Mouse (Mus musculus) mesoderm, embryonic 11.5 days (tissue): ENCODE data around the gene Hltf.
A peak's percentile ranks its signal among the peaks of the same experiment; 100 is the strongest.
"Not testable (repeated sequence)": the region's sequence is repeated elsewhere in the genome, so short reads cannot be mapped to it uniquely, and the experiment has no call there.

Experiments used
- DNase-seq: peaks from one replicate; pipeline ENCODE4 v3.0.0-alpha.2; 2012; ENCODE audit warnings: low read depth, low spot score

Gene Hltf

GRCm38 (mm10) chr3:20057306-20058196, at the start of gene Hltf:
Gene Hltf (plus strand): TSS chr3:20057811.
- DNase-seq: peak; percentile 95

DNA sequence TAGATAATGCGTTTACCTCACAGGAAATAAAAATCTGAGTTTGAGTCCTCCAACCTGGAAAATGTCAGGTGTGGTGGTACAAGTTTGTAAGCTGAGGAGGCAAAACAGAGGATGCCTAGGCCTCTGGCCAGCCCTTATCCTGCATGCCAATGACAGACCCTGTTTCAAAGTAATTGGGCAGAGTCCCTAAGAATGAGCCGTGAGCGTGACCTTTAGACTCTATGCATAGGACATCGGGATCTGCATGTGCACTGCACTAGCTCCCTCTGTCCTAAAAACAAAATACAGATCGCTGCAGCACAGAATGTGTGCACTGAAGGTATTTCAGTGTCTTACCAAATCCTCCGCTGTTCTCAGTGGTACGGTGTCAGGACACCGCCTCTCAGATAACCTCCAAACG, 47.1 kb upstream of the Hltf start:
- no peak for DNase-seq

GRCm38 (mm10) chr3:20010905-20011304, 46.7 kb upstream of the Hltf start:
- peak; percentile 31 for DNase-seq

- no peak for DNase-seq
Measured at GRCm38 (mm10) chr3:20014454-20014853, 43.2 kb upstream of the Hltf start.

- no peak for DNase-seq
Measured at GRCm38 (mm10) chr3:20018076-20018475, 39.5 kb upstream of the Hltf start.

DNA sequence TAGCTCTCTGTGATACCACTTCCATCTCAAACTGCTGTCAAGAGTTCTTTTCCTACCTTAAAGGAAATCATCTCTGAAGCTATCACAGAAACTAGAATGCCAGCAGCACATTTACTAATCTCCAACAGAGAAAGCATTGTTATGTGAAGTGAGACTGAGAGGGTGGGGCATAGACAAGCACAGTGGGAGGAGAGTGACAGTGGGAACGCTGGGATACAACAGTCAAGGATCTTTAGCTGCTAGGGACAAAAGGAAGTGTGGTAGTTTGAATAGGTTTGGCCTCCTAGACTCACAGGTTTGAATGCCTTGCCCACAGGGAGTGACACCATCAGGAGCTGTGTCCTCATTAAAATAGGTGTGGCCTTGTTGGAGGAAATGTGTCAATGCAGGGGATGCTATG, 33.8 kb upstream of the Hltf start:
- no peak for DNase-seq

GRCm38 (mm10) chr3:20026481-20026880, 31.1 kb upstream of the Hltf start:
- no peak for DNase-seq

DNA sequence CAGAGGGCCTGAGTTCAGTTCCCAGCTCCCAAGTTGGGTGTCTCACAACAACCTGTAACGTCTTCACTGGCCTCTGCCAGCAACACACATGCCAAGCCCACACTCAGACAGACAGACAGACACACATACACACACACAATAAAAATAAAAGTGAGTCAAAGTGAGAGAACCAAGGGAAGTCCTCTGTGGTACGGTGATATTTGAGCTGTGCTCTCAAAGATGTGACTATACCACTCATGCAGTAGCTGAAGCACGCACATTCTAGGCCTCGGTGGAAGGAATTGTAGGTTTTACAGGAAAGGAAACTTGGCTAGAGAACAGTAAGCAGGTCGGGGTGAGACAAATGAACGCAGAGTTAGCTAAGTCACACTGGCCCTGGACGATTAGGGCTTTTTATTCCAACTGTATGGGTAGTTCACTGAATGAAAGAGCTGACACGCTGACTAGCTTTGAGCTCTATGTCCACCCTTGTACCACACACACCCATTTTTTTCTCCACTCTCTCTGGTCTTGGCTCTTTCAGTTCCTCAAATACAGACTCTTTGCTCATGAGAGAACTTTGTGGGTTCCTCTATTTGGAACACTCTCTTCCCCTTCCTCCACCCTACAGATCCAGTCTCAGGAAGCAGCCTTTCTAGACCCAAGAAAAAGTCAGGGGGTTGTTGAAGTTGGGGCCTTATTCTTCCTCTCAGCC, 30.5 kb upstream of the Hltf start:
- no peak for DNase-seq

DNA sequence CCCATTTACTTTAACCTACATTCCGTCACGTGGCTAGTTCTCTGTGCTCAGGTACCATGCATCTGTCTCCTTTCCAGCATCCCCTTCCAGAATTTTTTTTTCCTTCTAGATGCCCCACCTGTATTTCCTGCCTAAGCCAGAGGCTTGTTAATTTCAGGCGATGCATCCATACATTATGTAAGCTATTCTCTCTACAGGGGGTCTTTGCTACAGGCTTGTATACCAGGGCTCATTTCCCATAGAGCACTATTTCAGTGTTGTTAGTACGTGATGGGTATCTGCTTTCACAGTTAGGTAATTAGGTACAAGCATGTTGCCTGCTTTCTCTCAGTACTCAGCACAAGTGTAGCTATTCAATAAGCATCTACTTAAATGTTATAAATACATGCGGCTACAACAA, 29.8 kb upstream of the Hltf start:
- DNase-seq: no peak

DNA sequence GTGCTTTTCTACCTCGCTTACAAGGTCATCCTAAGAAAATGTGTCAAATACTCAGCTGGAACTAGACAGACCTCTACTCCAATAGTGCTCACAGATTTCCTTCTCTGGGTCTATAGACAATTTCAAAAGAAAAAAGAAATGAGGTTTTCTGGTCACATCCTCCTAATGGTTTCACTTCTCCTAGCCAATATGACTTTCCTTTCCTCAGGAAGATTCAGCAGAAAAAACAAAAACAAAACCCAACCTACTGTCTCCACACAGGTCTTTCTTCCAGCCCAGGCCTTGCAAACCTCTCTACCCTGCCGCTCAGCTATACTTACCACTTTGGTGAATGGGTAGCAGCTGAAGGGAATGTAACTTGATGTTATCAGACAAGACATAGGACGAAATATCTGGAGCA, 29.0 kb upstream of the Hltf start:
- no peak for DNase-seq

GRCm38 (mm10) chr3:20030807-20031206, 26.8 kb upstream of the Hltf start:
- DNase-seq: no peak

DNA sequence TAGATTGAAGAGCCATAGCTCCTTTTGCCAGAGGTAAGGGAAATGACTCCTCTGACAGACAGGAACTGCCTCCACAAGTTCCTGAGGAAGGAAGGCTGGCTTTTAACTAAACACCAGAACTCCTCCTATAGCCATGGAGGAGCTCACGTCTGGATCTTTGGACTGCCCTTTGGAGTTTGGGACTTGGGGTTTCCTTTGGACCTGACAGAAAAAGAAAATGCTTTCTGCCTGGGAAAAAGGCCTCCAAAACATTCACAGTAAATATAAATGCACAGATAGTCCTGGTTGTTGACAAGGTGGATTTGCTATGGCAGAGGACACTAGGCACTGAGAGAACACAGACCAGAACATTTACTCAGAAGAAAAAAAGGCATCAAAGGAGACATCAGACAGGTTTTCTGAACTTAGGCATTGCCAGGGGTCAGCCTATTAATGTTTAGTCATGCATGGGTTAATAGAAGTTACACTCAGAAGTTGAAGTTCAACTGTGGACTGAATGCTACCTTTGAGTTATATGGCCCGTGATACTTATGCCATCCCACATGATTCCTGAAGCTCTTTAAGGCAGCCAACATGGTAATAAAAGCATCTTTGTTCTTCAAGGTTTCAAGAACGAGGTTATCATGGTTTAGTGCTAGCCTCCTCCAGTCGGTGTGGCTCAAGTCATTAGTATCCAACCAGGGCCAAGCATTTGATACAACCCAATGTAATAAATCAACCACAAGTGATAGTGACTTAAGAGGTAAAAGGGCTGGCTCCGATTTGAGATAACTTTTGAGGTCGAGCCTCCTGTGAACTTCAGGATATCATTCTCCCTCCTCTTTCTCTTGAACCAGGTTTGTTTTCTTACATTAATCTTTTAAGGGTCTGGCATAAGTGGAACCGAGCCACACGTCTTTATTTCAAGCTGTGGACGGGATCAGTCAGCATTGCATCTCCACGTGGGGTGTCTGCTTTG, 23.6 kb upstream of the Hltf start:
- DNase-seq: no peak

GRCm38 (mm10) chr3:20034719-20035404, 22.7 kb upstream of the Hltf start, which contains the start of gene Hps3:
Gene Hps3 (minus strand): TSS chr3:20035315.
- DNase-seq: peak; percentile 81

- no peak for DNase-seq
Measured at GRCm38 (mm10) chr3:20036069-20036468, 21.5 kb upstream of the Hltf start.

DNA sequence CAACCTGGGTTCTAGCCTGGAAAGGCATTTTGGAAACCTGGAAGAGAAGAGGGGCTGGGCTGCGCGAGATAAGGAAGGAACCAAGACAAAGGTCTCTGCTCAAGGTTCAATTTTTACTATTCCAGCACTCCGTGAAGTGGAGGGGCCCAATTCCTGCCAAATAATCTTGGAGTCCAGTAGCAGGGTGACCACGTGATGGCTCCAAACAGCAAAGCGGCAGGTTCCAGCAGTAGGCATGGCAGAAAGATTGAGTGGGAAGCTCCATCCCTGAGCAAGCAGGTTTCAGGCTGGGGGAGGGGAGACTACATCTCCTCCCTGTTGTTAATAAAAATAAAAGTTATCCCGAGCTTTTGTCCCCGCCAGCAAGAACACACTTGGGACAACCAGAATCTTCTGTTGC, 16.1 kb upstream of the Hltf start:
- DNase-seq: not testable (repeated sequence)

GRCm38 (mm10) chr3:20044736-20045135, 12.9 kb upstream of the Hltf start:
- not testable (repeated sequence) for DNase-seq

GRCm38 (mm10) chr3:20058197-20058541, 558 bp downstream of the Hltf start:
- DNase-seq: no peak

DNA sequence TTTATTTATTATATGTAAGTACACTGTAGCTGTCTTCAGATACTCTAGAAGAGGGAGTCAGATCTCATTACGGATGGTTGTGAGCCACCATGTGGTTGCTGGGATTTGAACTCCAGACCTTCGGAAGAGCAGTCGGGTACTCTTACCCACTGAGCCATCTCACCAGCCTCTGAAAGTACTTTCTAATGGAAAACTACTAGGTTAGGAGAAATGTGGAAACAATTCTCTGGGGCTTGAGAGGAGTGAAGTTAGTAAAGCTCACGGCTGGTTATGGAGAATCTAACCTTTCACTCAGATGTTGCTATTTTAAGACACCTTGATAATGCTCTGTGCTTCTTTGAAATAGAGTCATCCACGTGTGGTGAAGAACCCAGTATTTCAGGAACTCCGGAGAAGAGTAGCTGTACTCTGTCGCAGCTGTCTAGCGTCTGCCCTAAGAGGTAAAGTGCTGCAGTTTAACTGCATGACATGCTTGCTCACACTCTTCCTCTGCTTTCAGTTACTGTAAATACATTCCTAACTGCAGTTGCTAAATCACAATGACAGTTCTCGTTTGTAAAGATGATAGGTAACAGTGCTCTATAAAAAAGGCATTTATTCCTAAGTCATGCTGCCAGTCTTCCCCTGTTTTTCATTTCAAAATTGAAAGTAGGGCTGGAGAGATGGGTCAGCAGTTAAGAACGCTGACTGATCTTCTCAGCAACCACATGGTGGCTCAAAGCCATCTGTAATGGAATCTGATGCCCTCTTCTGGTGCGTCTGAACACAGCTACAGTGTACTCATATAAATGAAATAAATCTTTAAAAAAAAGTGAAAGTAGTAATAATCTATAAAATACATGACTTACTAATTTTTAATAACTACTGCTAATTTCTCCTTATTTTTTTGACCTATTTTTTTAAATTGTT, 18.8 kb downstream of the Hltf start:
- no peak for DNase-seq

- no peak for DNase-seq
Measured at GRCm38 (mm10) chr3:20082161-20082560, 24.6 kb downstream of the Hltf start.

GRCm38 (mm10) chr3:20103830-20104229, 46.2 kb downstream of the Hltf start:
- DNase-seq: no peak
